Mouse (Mus musculus): ENCODE results near the gene Fgr. TPM values are rescaled to one million over a fixed set of nuclear protein-coding genes. Genes with fewer than 3 reads are reported as not detected.

Fgr gene
- total RNA-seq, 1 experiment from 2014 or later, result 266 TPM

DNA sequence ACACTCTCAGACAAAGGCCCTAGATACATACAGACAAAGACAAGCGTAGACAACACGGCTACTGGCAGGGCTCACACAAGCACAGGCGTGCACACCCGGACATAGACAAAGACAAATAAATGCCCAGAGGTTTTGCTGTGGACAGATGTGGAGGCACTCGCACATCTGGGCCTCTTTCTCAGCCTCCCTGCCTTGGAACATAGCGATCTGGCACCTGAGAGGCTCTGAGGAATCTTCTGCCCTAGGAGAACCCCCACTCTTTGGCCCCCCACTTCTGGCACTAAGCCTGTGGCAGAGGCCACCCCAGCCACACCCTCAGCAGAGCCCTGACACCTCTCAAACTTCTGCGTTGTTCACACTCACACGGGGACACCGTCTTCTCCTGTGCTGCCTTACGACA is 52.4 kb downstream of the Fgr start:
- no peak for ATAC-seq (replicated peaks; ENCODE audit: insufficient number of reproducible peaks, low FRiP score, low TSS enrichment, poor library complexity, severe bottlenecking)

- no peak for ATAC-seq (replicated peaks; ENCODE audit: insufficient number of reproducible peaks, low FRiP score, low TSS enrichment, poor library complexity, severe bottlenecking)
Measured at GRCm38 (mm10) chr4:133026826-133027375, 53.0 kb downstream of the Fgr start.

- ATAC-seq (replicated peaks; ENCODE audit: insufficient number of reproducible peaks, low FRiP score, low TSS enrichment, poor library complexity, severe bottlenecking), result no peak
Measured at GRCm38 (mm10) chr4:133027721-133028120, 53.8 kb downstream of the Fgr start.

GRCm38 (mm10) chr4:133028193-133028592 is 54.3 kb downstream of the Fgr start:
- no peak for ATAC-seq (replicated peaks; ENCODE audit: insufficient number of reproducible peaks, low FRiP score, low TSS enrichment, poor library complexity, severe bottlenecking)

- no peak for ATAC-seq (replicated peaks; ENCODE audit: insufficient number of reproducible peaks, low FRiP score, low TSS enrichment, poor library complexity, severe bottlenecking)
Measured at GRCm38 (mm10) chr4:133028875-133029274, 55.0 kb downstream of the Fgr start.

DNA sequence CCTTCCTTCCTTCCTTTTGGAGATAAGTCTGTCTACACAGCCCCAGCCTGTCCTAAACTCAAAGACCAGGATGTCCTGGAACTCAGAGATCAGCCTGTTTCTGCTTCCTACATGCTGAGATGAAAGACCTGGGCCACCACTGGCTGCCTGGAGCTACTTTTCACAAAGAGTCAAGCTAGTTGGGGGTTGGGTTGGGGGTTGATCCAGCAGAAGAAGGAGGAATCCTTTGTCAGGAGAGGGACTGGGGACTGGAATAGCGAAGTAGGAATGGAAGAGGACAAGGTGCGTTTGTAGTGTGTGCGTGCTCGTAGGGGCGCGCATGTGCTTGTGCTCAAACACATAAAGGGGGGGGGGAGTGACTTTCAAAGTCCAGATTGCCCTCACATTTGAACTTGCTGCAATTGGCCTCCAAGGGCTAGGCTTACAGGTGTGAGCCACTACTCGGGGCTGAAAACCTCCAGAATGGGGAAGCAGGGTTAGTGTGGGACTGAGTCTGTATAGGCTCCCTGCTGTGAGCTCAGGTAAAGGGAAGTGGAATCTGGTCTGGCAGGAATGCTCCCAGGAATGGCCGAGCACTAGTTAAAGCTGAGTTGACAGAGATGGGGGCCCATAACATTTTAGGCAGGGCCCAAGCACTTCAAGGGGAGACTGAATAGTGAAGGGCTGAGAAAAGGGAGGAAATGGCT is 58.7 kb downstream of the Fgr start:
- ATAC-seq (replicated peaks; ENCODE audit: insufficient number of reproducible peaks, low FRiP score, low TSS enrichment, poor library complexity, severe bottlenecking), result no peak

DNA sequence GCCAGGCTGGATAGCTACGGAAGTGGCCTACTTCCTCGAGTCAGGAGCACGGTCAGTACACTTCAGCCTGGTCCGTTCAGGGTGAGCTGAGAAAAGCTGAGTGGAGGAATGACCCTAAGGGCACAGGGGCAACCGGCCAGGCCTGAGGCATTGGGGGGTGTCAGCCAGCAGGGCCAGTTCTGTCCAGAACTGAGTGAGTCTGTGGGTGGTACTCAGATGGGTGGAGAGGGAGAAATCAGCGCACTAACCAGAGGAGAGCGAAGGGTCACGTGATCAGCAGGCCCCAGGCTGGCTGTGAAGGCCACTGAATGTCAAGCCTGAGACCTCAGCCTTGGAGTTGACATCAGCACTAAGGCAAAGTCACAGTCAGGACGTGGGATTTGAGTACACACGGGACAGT is 60.6 kb downstream of the Fgr start:
- no peak for ATAC-seq (replicated peaks; ENCODE audit: insufficient number of reproducible peaks, low FRiP score, low TSS enrichment, poor library complexity, severe bottlenecking)

GRCm38 (mm10) chr4:133035446-133035845 is 61.6 kb downstream of the Fgr start:
- ATAC-seq (replicated peaks; ENCODE audit: insufficient number of reproducible peaks, low FRiP score, low TSS enrichment, poor library complexity, severe bottlenecking), result no peak

GRCm38 (mm10) chr4:133035946-133036345 is 62.1 kb downstream of the Fgr start:
- ATAC-seq (replicated peaks; ENCODE audit: insufficient number of reproducible peaks, low FRiP score, low TSS enrichment, poor library complexity, severe bottlenecking), result no peak

DNA sequence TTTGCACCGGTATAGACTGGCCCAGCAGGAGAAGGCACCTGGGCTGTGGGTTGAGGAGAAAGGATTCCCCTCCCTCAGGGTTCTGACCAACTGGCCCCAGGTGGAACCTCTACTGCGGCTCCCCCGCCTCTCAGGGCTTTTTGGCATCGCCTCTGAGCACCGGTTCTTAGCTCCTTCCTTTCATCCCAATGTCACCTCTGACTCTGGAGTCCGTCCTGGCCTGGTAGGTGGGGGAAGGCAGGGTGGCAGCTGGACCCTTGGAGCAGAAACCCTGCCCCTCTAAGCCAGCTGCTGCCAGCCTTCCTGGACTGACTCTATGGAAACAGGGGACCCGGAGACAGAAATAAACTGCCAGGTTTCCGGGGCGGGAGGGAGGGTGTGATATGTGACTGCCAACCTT is 63.4 kb downstream of the Fgr start:
- ATAC-seq (replicated peaks; ENCODE audit: insufficient number of reproducible peaks, low FRiP score, low TSS enrichment, poor library complexity, severe bottlenecking), result no peak

- no peak for ATAC-seq (replicated peaks; ENCODE audit: insufficient number of reproducible peaks, low FRiP score, low TSS enrichment, poor library complexity, severe bottlenecking)
Measured at GRCm38 (mm10) chr4:133037798-133038197, 63.9 kb downstream of the Fgr start.

GRCm38 (mm10) chr4:133038521-133039115 is 64.7 kb downstream of the Fgr start:
- ATAC-seq (replicated peaks; ENCODE audit: insufficient number of reproducible peaks, low FRiP score, low TSS enrichment, poor library complexity, severe bottlenecking), result no peak

- no peak for ATAC-seq (replicated peaks; ENCODE audit: insufficient number of reproducible peaks, low FRiP score, low TSS enrichment, poor library complexity, severe bottlenecking)
Measured at GRCm38 (mm10) chr4:133039116-133039819, 65.4 kb downstream of the Fgr start.

- no peak for ATAC-seq (replicated peaks; ENCODE audit: insufficient number of reproducible peaks, low FRiP score, low TSS enrichment, poor library complexity, severe bottlenecking)
Measured at GRCm38 (mm10) chr4:133039832-133040231, 65.9 kb downstream of the Fgr start.

- no peak for ATAC-seq (replicated peaks; ENCODE audit: insufficient number of reproducible peaks, low FRiP score, low TSS enrichment, poor library complexity, severe bottlenecking)
Measured at GRCm38 (mm10) chr4:133040241-133040904, 66.5 kb downstream of the Fgr start.

DNA sequence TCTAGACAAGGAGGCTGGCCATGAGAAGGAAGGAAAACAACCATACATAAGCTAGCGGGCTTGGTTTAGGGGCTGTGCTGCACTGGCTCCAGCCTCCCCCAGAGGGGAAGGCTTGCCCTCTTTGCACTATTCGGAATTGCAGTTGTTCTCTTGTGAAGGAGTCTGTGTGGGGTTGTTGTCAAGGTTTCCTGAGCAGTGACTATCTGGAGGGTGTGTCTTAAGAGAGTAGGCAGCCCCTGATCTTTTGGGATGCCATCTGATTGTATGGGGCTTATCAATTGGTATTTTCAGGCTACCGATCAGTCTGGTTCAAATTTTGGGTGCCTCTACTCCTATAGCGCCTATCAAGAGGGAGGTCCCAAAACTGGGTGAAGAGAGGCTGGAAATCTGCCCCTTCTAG is 68.3 kb downstream of the Fgr start:
- no peak for ATAC-seq (replicated peaks; ENCODE audit: insufficient number of reproducible peaks, low FRiP score, low TSS enrichment, poor library complexity, severe bottlenecking)

GRCm38 (mm10) chr4:133042651-133043635 is 69.0 kb downstream of the Fgr start:
- no peak for ATAC-seq (replicated peaks; ENCODE audit: insufficient number of reproducible peaks, low FRiP score, low TSS enrichment, poor library complexity, severe bottlenecking)
